Mouse (Mus musculus): ENCODE data around the gene Car2. TPM values are rescaled to one million over a fixed set of nuclear protein-coding genes. Genes with fewer than 3 reads are reported as not detected.

The Car2 gene
- total RNA-seq, 1 experiment from 2014 or later: 24.1 TPM

DNA sequence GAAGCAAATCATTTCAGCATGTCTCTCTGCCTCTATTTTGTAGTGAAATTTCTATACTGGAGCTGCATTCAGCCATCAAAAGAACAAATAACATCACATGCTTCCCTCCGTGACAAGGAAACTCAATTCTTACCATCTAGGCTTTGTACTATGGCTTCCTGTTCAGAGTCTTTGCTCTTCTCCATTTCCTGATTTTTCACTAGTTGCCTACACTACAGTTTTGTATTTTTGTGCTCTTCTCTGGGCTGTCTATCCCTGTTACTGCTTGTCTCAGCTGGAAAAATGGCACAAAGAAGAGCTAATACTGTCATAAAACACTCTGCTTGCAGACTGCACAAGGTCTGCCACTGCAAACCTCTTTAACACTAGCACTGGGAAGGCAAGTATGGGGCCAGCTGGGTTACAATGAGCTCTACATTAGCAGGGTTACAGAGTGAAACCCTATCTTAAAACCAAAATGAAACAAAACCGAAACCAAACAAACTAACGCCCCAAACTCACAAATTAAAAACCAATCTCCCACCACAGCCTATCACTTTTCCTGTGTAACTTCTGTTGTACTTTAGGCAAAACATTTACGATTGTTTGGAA, 26.0 kb downstream of the Car2 start:
- ATAC-seq (ENCODE audit: extremely low read depth, insufficient number of reproducible peaks, low FRiP score, poor library complexity, severe bottlenecking): peak; percentile 51; the same call in 1 of the 2 replicates

DNA sequence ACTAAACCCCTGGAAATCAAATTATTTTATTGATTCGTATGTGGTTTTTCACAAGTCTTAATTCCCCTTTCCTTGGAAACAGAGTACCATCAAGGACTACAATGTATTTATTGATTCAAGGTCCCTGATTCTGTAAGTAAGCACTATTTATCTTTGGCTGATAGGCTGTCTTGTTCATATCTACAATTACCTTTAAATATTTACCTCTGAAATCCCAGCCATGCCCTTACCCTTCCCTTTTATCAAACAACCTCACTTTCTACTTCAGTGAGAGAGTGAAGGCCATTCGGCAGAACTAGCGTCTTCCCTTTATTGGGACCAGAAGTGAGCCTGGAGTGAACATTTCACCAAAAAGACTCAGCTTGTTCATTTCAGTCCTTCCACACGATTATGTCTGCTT, 27.7 kb downstream of the Car2 start:
- no peak for ATAC-seq (ENCODE audit: extremely low read depth, insufficient number of reproducible peaks, low FRiP score, poor library complexity, severe bottlenecking)

DNA sequence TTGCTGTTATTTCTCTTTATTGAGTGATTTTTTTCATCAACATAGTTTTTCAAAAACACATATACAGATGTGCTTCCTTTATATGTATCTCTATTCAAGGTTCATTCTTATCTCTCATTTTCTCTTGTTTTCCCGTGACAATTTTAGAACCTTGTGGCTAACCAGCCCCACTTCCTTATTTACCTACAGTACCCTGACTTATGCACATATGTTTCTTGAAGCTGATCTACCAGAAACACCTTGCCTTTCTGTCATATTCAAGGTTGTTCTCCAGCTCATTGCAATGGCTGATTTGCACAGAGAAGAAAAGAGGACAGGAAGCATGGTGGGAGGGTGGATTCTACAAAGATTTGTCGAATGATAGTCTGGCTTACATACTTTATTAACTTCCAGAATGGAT, 29.3 kb downstream of the Car2 start:
- ATAC-seq (ENCODE audit: extremely low read depth, insufficient number of reproducible peaks, low FRiP score, poor library complexity, severe bottlenecking): peak; percentile 50; the same call in 1 of the 2 replicates

DNA sequence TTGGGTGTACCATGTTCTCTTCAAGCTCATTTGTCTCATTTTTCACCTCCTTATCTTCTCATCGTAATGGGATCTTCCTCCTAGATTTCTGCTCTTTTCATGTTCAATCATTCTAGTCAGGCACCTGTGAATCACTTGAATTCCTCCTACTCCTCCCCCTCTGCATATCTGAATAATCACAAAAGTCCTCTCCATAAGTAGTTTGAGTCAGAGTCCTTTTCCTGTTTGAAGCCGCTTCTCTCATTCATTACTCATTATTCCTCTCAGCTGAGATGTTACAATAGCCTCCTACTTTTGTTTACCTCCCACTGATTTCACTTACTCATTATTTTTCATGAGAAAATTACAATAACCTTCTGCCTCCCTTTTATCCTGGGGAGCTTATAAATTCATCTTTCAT, 31.2 kb downstream of the Car2 start:
- no peak for ATAC-seq (ENCODE audit: extremely low read depth, insufficient number of reproducible peaks, low FRiP score, poor library complexity, severe bottlenecking)

DNA sequence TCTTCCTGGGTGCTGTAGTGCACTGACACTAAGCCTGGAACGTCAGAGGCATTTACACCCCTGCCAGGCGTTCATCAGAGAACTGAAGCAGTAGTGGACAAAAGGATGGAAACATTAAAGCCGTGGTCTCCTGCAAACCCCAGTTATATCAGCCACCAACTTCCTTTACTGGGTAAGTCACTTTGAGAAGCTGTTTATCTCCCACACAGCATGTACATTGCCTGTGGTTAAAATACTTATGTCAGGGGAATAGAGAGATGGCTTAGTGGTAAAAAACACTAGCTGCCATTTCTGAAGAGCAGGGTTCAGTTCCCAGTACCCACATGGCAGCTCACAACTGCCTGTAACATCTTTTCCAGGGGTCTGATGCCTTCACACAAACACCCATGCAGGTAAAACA, 58.6 kb downstream of the Car2 start:
- no peak for ATAC-seq (ENCODE audit: extremely low read depth, insufficient number of reproducible peaks, low FRiP score, poor library complexity, severe bottlenecking)

DNA sequence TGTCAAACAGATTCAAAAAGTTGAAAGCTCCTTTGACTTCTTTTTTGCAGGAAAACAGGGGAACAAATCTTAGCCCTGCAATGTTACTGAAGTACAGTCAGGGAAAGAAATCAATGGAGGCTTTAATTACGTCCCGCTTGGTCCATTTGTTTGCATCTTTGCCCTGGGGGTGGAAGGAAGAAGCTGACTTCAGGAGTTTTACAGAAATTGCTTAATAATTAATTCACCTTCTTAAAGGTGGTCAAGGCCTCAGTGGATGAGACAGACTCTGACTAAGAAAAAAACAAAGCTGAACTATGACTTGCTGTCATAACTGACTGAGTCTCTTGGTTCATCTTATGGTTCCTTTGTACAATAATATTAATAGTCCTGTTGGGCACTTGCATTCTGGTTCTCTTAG, 59.6 kb downstream of the Car2 start:
- ATAC-seq (ENCODE audit: extremely low read depth, insufficient number of reproducible peaks, low FRiP score, poor library complexity, severe bottlenecking): no peak

DNA sequence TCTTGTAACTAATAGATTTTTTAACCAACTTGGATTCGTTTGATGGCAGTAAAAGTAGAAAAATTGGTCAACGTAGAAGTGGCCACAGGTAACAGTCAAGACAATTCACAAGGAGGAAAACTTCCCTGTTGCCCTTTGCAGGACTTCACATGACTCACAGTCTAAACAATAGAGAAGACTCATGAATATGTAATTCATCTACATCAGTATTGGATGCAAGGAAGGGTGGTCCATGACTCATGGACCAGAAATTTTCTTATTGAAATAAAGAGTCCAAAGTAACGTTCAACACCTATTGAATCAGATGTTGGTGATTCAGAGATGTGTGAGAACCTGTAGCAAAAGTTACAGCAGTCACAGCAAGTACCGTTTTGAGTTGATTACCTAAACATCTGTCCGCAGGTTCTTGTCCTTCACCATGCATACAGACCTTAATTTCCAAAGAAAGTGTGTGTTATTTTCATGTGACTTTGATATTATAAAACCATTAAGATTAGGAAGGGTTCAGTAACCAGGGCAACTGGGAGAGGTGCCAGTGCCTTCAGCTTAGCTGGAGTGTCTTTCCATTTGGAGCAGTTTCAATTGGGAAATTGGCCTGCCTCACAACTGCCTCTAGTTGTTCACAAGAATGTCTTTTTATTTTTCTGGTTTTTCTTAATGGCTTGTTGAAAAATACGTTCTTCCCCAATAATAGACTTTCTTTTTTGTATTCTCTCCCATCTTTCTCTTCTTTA, 62.2 kb downstream of the Car2 start:
- ATAC-seq (ENCODE audit: extremely low read depth, insufficient number of reproducible peaks, low FRiP score, poor library complexity, severe bottlenecking): no peak

DNA sequence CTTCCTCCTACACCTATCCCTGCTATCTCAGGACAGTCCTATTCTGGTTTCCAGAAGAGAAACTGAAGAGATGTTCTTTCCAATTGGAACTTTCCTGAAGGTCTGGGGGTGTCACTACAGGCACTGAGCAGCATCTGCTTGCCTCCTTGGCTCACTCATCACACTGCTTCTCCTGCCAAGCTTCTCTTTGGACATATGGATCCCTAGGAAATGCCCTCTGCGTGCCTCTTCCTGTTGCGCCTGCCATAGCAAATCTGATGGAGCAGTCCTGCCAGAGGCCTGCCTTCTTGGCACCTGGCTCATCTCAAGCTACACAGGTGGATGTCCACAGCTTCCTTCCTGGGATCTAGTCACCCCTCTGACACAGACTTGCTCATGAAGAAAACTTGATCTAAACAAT, 64.0 kb downstream of the Car2 start:
- ATAC-seq (ENCODE audit: extremely low read depth, insufficient number of reproducible peaks, low FRiP score, poor library complexity, severe bottlenecking): no peak

Other genes starting within 250 kb of the Car2 start
- gene Car13, start 244.5 kb upstream of the Car2 start, total RNA-seq (2017): 0.35 and 0.61 TPM in 2 replicates
- gene Car1, start 77.9 kb upstream of the Car2 start, total RNA-seq (2017): not detected in 2 replicates
- gene Car3, start 22.8 kb upstream of the Car2 start, total RNA-seq (2017): not detected in 2 replicates

Data from neutrophil, adult 5-6 weeks (primary cell).